Mouse (Mus musculus): ENCODE results near the gene Ccdc194.

Ccdc194 gene

DNA sequence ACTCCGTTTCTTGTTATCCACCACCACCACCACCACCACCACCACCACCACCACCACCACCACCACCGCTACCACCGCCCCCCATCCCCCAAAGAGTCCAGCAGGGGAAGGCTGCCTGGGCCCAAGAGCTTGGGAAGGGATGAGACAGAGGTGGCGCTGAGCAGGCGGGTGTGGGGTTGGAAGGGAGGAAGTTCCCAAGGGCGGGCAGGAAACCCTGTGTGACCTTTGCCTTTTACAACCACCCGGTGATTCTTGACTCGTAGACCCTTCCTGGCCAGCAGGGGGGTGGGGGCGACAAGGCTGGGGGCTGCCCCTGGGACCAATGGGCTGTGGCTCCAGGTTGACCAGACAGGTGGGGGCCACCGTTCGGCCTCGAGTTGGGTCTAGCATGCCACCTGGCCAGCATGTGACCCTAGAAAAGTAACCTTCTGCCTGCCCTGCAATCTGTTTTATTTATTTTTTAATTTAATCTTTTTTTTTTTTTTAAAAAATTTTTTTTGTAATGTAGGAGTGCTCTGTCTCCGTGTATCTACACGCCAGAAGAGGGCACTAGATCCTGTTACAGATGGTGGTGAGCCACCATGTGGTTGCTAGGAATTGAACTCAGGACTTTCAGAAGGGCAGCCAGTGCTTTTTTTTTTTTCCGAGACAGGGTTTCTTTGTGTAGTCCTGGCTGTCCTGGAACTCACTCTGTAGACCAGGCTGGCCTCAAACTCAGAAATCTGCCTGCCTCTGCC, 12.3 kb downstream of the Ccdc194 start:
- CTCF ChIA-PET = interaction anchor here (0.6 kb wide), 2 partner anchors 11 to 14 kb away, joined by 4 to 13 read pairs; no protein-coding TSS in a partner anchor

GRCm38 (mm10) chr8:71511644-71512043, 13.9 kb downstream of the Ccdc194 start, which contains the start of gene Plvap:
Gene Plvap (minus strand): TSS chr8:71511752.
- CTCF ChIA-PET = interaction anchor here (0.6 kb wide), 1 partner anchor 623 kb away, joined by 3 read pairs; no protein-coding TSS in a partner anchor

- CTCF ChIA-PET = no interaction called here
Observed at GRCm38 (mm10) chr8:71509316-71509715, 16.2 kb downstream of the Ccdc194 start.

DNA sequence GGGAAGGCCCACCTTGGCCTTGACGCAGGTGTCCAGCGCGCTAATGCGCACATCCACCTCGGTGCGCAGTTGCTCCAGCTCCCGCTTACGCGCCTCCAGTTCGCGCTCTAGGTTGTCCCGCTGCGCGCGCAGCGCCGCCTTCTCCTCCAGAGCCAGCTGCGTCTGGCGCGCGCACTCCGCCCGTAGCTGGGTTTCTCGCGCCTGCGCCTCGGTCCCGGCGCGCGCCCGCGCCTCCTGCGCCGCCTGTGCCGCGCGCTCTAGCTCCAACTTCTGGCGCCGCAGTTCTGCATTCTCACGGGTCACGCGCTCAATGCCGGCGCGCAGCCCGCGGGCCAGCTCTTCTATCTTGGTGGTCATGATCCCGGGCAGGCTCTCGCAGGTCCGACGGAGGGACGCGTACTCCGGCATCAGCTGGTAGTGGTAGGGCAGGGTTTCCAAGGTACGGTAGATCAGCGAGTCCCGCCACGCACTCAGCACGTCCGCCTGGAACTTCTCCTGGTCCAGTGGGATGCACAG, 17.9 kb downstream of the Ccdc194 start:
- CTCF ChIA-PET = no interaction called here

DNA sequence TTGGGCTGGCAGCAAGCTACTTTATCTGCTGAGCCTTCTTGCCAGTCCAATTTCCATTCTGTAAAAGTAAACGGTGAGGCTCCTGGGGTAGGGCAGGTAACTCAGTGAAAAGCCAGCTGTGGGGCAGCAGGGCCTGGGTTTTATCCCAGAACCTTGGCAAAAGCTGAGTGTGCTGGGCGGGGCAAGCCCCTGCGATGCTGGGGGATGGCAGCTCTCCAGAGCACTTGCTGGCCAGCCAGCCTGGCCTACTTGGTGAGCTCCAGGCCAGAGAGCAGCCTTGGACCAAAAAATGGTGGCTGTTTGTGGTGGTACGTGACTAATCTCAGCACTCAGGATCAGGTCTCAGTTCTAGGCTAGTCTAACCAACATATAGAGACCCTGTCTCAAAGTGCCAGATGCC, 19.5 kb downstream of the Ccdc194 start:
- CTCF ChIA-PET = no interaction called here

- CTCF ChIA-PET = no interaction called here
Observed at GRCm38 (mm10) chr8:71505326-71505725, 20.2 kb downstream of the Ccdc194 start.

- CTCF ChIA-PET = no interaction called here
Observed at GRCm38 (mm10) chr8:71504349-71504748, 21.2 kb downstream of the Ccdc194 start.

- CTCF ChIA-PET = interaction anchor here (0.6 kb wide), 1 partner anchor 56 kb away, joined by 8 read pairs; no protein-coding TSS in a partner anchor
Observed at GRCm38 (mm10) chr8:71498816-71499690, 26.5 kb downstream of the Ccdc194 start.

DNA sequence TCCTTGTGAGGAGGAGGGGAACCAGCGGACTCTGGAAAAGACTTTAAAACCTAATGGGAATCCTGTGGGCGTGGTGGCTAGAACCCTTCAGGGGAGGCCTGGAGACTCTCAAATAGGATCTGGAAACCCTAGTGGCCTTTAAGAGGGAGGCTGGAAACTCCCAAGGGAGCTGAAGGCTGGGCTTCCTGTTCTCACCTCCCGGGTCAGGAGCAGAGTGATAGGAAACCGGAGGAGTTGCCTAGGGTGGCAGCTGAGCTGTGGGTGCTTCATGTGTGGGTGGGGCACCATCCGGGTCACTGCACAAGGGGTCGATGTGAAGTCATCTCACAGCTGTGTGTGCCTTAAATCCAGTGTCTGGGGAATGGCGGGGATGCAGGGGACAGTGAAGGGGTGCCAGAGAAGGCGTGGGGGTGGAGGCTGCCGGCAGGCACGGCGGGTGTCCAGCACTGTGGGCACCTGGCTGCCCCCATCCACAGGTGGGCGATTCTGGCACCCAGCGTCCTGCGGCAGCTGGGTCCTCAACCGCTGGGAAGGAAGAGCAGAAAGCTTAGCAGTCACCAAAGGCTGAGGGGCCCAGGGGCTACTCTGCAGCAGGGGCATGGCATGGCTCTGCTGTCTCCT, 27.5 kb downstream of the Ccdc194 start:
- CTCF ChIA-PET = no interaction called here

- CTCF ChIA-PET = no interaction called here
Observed at GRCm38 (mm10) chr8:71497077-71497645, 28.4 kb downstream of the Ccdc194 start.

DNA sequence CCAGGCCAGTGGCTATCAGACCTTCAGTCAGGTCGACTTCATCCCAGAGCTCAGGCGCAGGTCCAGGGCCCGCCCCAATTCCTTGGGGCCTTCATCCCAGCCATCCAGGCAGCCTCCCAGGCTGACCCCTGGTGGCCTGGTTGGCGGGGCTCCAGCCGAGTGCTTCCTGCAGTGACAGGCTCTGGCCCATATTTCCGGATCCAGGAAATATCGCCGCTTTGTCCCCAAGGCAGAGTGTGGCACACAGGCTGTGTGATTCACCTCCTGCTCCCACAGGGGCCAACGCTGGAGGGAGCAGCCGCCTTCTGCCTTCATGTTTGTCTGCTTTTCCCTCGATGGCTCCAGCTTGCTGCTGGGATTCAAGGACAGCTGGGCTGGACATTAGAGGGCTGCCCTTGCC, 29.0 kb downstream of the Ccdc194 start:
- CTCF ChIA-PET = no interaction called here

- CTCF ChIA-PET = interaction anchor here (0.7 kb wide), 1 partner anchor 165 kb away, joined by 7 read pairs; no protein-coding TSS in a partner anchor
Observed at GRCm38 (mm10) chr8:71495811-71496210, 29.7 kb downstream of the Ccdc194 start.

DNA sequence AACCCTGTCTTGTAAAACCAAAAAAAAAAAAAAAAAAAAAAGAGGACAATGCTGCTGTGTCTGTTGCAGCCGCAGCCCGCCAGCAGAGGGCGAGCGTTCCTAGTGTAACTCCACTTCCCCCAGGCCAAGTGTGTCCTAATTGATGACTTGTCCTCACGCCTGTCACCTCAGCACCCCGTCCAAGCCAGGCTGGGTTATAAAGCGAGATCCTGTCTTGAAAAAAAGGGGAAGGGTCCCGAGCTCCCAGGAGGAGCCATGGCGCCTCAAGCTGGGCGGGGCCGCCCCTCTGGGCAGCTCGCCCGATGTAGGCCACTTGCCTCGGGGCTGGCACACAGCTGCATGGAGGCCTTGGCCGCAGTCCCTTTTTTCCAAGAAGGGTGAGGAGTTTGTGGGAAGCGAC, 30.5 kb downstream of the Ccdc194 start:
- CTCF ChIA-PET = interaction anchor here (0.5 to 0.7 kb wide), 4 partner anchors 26 to 982 kb away, joined by 3 to 7 read pairs (median 4); no protein-coding TSS in a partner anchor

DNA sequence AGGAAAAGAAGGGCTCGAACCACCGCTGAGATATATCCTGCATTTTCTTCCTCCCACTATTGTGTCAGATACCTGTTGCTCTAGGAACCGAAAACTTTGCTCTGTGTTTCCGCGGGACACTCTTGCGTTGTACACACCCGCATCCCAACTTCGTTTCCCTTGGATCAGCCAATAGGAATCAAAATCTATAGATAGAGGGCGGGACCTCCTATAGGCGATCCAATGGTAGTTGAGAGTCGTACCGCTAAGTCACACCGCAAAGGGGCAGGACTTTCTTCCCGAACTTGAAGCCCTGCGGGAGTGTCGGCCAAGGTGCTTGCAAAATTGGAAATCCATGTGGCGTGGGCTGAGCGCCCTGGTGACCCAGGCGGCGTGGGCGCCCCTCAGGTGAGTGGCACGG, 37.1 kb downstream of the Ccdc194 start:
- CTCF ChIA-PET = no interaction called here

DNA sequence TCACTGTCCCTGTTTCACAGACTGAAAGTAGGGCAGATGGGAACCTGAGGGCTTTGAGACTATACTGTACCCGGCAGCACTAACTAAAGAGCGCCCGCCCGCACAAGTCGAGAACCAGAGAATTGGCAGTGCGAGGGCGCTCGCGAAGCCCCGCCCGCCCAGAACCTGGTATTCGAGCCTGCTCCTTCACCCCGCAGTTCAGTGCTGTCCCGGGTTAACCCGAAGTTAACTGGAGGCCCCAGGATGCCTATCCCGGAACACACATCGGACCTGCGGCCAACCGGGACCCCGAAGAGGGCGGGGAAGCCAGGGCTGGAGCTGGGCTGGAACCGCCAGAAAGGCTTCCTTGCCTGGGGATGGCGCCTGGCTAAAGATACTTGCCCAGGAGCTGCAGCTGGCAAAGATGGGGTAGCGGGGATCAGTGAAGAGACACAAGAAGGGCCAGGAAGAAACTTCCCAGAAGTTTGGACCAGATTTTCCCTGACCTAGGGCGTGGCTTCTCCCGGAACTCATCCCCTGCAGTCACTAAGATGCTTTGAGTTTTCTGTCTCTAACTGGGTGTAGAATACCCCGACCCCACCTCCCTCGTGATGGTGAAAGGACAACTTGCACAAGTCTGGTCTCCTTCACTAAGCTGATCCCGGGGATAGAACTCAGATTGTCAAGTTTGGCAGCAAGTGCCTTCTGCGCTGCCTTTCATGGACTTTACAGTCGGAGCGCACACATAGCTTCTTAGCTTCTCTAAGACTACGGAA, 37.6 kb downstream of the Ccdc194 start, which contains the start of gene Gtpbp3:
Gtpbp3 (plus strand) TSS at position 413 of the 755 bp plus-strand sequence.
- CTCF ChIA-PET = no interaction called here

DNA sequence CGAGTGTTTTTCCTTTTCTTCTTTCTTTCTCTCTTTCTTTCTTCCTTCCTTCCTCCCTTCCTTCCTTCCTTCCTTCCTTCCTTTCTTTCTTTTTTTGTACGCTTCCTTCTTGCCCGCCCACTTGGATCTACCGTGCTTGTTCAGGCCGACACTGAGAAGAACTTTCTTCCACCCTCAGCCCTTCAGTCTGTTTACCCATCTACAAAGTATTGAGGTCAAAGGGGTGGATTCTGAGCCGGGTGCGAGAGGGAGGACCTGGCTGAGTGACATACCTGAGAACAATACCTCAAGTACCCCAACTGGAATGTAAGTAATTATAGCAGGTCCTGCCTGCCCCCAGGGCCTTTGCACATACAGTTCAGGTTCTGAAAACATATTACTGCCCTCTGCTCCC, 39.4 kb downstream of the Ccdc194 start:
- CTCF ChIA-PET = no interaction called here

GRCm38 (mm10) chr8:71485142-71486135, 40.1 kb downstream of the Ccdc194 start, which contains the start of gene Ano8:
Gene Ano8 (minus strand): TSS chr8:71485963.
- CTCF ChIA-PET = no interaction called here

- CTCF ChIA-PET = no interaction called here
Observed at GRCm38 (mm10) chr8:71484736-71485135, 40.8 kb downstream of the Ccdc194 start.

DNA sequence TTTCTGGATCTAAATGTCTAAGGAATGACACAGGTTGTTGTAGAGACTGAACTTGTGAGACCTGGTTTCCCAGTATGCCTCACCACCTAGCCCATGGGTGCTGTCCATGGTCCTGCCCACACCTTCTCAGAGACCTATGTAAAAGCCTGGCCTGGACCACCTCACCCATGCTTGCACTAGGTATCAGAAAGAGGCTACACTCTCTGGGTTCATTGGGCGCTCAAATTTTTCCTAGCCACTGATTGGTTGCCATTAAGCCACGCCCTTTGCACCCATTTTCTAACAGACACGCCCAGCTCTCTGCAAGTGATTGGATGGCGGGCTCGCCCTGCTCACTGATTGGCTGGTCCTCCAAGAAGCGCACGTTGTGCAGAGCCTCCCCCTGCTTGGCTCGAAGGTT, 41.6 kb downstream of the Ccdc194 start:
- CTCF ChIA-PET = no interaction called here

DNA sequence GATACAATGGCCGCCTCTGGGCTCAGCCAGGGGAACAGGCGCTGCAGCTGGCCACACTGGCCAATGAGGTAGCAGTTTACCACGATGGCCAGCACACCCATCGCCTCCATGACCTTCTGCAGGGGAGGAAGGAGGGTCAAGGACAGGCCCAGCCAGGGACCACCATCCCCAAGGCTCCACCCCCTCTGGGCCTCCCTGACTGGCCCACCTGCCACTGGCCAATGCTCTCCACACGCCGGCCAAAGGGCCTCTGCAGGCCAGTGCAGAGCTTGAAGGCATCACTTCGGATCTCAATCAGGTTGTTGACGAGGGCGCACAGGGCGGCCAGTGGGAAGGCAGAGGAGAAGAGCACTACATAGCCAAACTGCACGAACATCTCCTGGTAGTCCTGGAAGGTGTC, 46.6 kb downstream of the Ccdc194 start:
- CTCF ChIA-PET = no interaction called here
